In genomic region chr19:34598341-34598740, GRCm38 (mm10) we compare ENCODE assay signal across 9 mouse cellular contexts. TPM values are rescaled to one million over a fixed set of nuclear protein-coding genes. Genes with fewer than 3 reads are reported as not detected.
DNase-seq lines count a peak whose midpoint lies in the region; ATAC-seq lines count a peak whose summit lies in the region.
"Had no signal": no experiment of that assay in that cellular context is flagged by ENCODE, and none has a peak within 500 bp of the region (broad histone marks: within the 10 kb centered on the region; RNA-seq: fewer than 3 reads in every experiment).

No protein-coding gene starts in this region.

- peak; percentile 33; the same call in 1 of the 2 replicates for ATAC-seq in embryonic facial prominence, embryonic 14.5 days (ENCODE audit: low read depth)

- H3K27me3 ChIP-seq in embryonic facial prominence, embryonic 14.5 days (replicated peaks; ENCODE audit: control insufficient read depth, insufficient read depth, low read length), result no peaks in the 10 kb centered on the region
- H3K27me3 ChIP-seq: limb, embryonic 12.5 days had no signal

- intact Hi-C loops in left cerebral cortex, postnatal 4 days (cut with DNase I), result no loop called here

- H3K4me2 ChIP-seq in embryonic facial prominence, embryonic 14.5 days (ENCODE audit: low read depth, low read length), result no peak overlapping the region
- H3K4me2 ChIP-seq: limb, embryonic 12.5 days had no signal

- 0 out of 2 replicates have a peak, but pooled peaks cover 6% of the 10 kb centered on the region for H3K4me1 ChIP-seq in embryonic facial prominence, embryonic 14.5 days (ENCODE audit: control insufficient read depth, insufficient read depth, low read length)
- H3K4me1 ChIP-seq: limb, embryonic 12.5 days had no signal

- H3K36me3 ChIP-seq in embryonic facial prominence, embryonic 14.5 days (ENCODE audit: control insufficient read depth, insufficient read depth, low read length), result no peaks in the 10 kb centered on the region
- H3K36me3 ChIP-seq: limb, embryonic 12.5 days had no signal

- no peak overlapping the region for H3K27ac ChIP-seq in embryonic facial prominence, embryonic 14.5 days (replicated peaks; ENCODE audit: low read depth, low read length)
- H3K27ac ChIP-seq: limb, embryonic 12.5 days had no signal

- no peaks in the 10 kb centered on the region for H3K9me3 ChIP-seq in embryonic facial prominence, embryonic 14.5 days (ENCODE audit: control insufficient read depth, low read length)
- H3K9me3 ChIP-seq: limb, embryonic 12.5 days had no signal

- H3K4me3 ChIP-seq in embryonic facial prominence, embryonic 14.5 days (ENCODE audit: low read depth, low read length), result no peak overlapping the region
- H3K4me3 ChIP-seq: limb, embryonic 12.5 days had no signal

- no peak overlapping the region for H3K9ac ChIP-seq in embryonic facial prominence, embryonic 14.5 days (ENCODE audit: low read depth, low read length)
- H3K9ac ChIP-seq: limb, embryonic 12.5 days had no signal

- peak; percentile 46 for DNase-seq in adrenal gland, adult 8-10 months
- no peak for DNase-seq in adrenal gland, adult 18-20 months (ENCODE audit: low spot score in 2 of 2)
- DNase-seq in left cerebral cortex, postnatal 4 days, result peak; percentile 37
- DNase-seq in left cerebral cortex, adult 8-10 months (ENCODE audit: low spot score in 2 of 2), result no peak
- DNase-seq in embryonic facial prominence, embryonic 14.5 days (ENCODE audit: low spot score), result peak; percentile 87
- DNase-seq in layer of hippocampus, postnatal 14 days (ENCODE audit: low spot score in 2 of 2), result peak; percentile 32 to 82
- DNase-seq in thymus, postnatal 4 days, result no peak
- DNase-seq in thymus, postnatal 25 days, result no peak

- WGBS in embryonic facial prominence, embryonic 14.5 days, result 60% methylated on average over 2 of the region's 2 CpGs

RNA-seq across cellular contexts. Expression of gene Ifit1bl1, which starts 3.4 kb away (rescaled TPM):
- total RNA-seq in adrenal gland, adult 8-10 months (2022), result 1 to 10 TPM in 2 of 4 experiments, under 1 TPM in 2; 0.98 to 1.2 (median 1.0) TPM
- under 1 TPM; 0.40 to 0.48 TPM for total RNA-seq in adrenal gland, adult 18-20 months (2021)
- total RNA-seq in left cerebral cortex, postnatal 4 days (2021), result 1 to 10 TPM; 1.1 to 1.2 TPM
- 1 to 10 TPM; 1.7 to 2.4 (median 2.1) TPM for total RNA-seq in left cerebral cortex, adult 8-10 months (2022)
- 0.56 and 1.2 TPM in 2 replicates for polyA plus RNA-seq in embryonic facial prominence, embryonic 14.5 days (2014; fragmentation: Nextera tagmentation; extraction: Ambion mirVana)
- 1 to 10 TPM; 1.3 to 1.4 TPM for total RNA-seq in layer of hippocampus, postnatal 14 days (2021)

RNA-seq across cellular contexts. Expression of gene Ifit3b, which starts 9.4 kb away (rescaled TPM):
- 1 to 10 TPM; 2.6 to 7.4 (median 5.4) TPM for total RNA-seq in adrenal gland, adult 8-10 months (2022)
- 1 to 10 TPM; 1.9 to 2.5 TPM for total RNA-seq in adrenal gland, adult 18-20 months (2021)
- total RNA-seq in left cerebral cortex, postnatal 4 days (2021), result under 1 TPM in 1 of 2 experiments, not detected in 1; 0.34 TPM
- total RNA-seq in left cerebral cortex, adult 8-10 months (2022), result 1 to 10 TPM; 3.5 to 6.3 (median 4.4) TPM
- polyA plus RNA-seq in embryonic facial prominence, embryonic 14.5 days (2014; fragmentation: Nextera tagmentation; extraction: Ambion mirVana), result not detected in 2 replicates
- under 1 TPM; 0.43 to 0.81 TPM for total RNA-seq in layer of hippocampus, postnatal 14 days (2021)

RNA-seq across cellular contexts. Expression of gene Ifit3, which starts 15.0 kb away (rescaled TPM):
- 10 to 100 TPM in 2 of 4 experiments, 1 to 10 TPM in 2; 7.0 to 15.3 (median 9.9) TPM for total RNA-seq in adrenal gland, adult 8-10 months (2022)
- 1 to 10 TPM; 5.4 to 6.3 TPM for total RNA-seq in adrenal gland, adult 18-20 months (2021)
- total RNA-seq in left cerebral cortex, postnatal 4 days (2021), result 1 to 10 TPM in 1 of 2 experiments, under 1 TPM in 1; 0.81 to 1.0 TPM
- 10 to 100 TPM in 2 of 4 experiments, 1 to 10 TPM in 2; 6.7 to 15.3 (median 10.6) TPM for total RNA-seq in left cerebral cortex, adult 8-10 months (2022)
- polyA plus RNA-seq in embryonic facial prominence, embryonic 14.5 days (2014; fragmentation: Nextera tagmentation; extraction: Ambion mirVana), result 1.6 and 2.1 TPM in 2 replicates
- total RNA-seq in layer of hippocampus, postnatal 14 days (2021), result 1 to 10 TPM in 1 of 2 experiments, under 1 TPM in 1; 0.95 to 1.2 TPM

RNA-seq across cellular contexts. Expression of gene Ifit1bl2, which starts 42.2 kb away (rescaled TPM):
- total RNA-seq in adrenal gland, adult 8-10 months (2022), result under 1 TPM; 0.14 to 0.34 (median 0.25) TPM
- under 1 TPM; 0.10 to 0.13 TPM for total RNA-seq in adrenal gland, adult 18-20 months (2021)
- under 1 TPM; 0.28 to 0.30 TPM for total RNA-seq in left cerebral cortex, postnatal 4 days (2021)
- under 1 TPM; 0.38 to 0.66 (median 0.49) TPM for total RNA-seq in left cerebral cortex, adult 8-10 months (2022)
- 0.18 and 0.40 TPM in 2 replicates for polyA plus RNA-seq in embryonic facial prominence, embryonic 14.5 days (2014; fragmentation: Nextera tagmentation; extraction: Ambion mirVana)
- under 1 TPM; 0.16 to 0.19 TPM for total RNA-seq in layer of hippocampus, postnatal 14 days (2021)

RNA-seq across cellular contexts. Expression of gene Ifit1, which starts 42.3 kb away (rescaled TPM):
- total RNA-seq in adrenal gland, adult 8-10 months (2022), result 1 to 10 TPM; 4.8 to 9.4 (median 6.0) TPM
- total RNA-seq in adrenal gland, adult 18-20 months (2021), result 1 to 10 TPM; 5.1 to 6.7 TPM
- under 1 TPM in 1 of 2 experiments, not detected in 1; 0.14 TPM for total RNA-seq in left cerebral cortex, postnatal 4 days (2021)
- total RNA-seq in left cerebral cortex, adult 8-10 months (2022), result 1 to 10 TPM; 1.3 to 3.0 (median 2.1) TPM
- polyA plus RNA-seq in embryonic facial prominence, embryonic 14.5 days (2014; fragmentation: Nextera tagmentation; extraction: Ambion mirVana), result 0.77 and 1.0 TPM in 2 replicates
- total RNA-seq in layer of hippocampus, postnatal 14 days (2021), result not detected

Comparison
In these comparisons a context has a peak if more than half of its experiments do, and no peak if none do; other contexts are left out.
1. DNase-seq: peak in adrenal gland, adult 8-10 months (single experiment), left cerebral cortex, postnatal 4 days (single experiment), embryonic facial prominence, embryonic 14.5 days (single experiment) and layer of hippocampus, postnatal 14 days (2 of 2); none in adrenal gland, adult 18-20 months (0 of 2), left cerebral cortex, adult 8-10 months (0 of 2), thymus, postnatal 4 days (single experiment) and thymus, postnatal 25 days (single experiment).